Mouse (Mus musculus): ENCODE results near the gene Gm3625.
A peak's percentile ranks its signal among the peaks of the same experiment; 100 is the strongest.
"Not testable (repeated sequence)": the region's sequence is repeated elsewhere in the genome, so short reads cannot be mapped to it uniquely, and the experiment has no call there.

Gm3625 gene

DNA sequence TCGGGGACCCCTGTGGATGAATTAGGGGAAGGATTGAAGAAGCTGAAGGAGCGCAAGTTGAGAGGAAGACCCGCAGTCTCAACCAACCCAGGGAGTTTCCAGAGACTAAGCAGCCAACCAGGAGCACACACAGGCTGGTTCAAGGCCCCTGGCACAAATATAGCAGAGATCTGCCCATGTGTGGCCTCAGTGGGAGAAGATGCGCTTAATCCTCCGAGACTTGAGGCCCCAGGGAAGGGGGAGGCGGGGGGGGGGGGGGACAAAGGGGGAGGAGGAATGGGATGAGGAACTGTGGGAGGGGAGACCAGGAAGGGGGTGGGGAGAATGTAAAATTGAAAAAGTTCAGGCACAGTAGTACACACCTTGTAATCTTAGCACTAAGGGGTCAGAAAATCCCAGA lies 37.3 kb downstream of the Gm3625 start:
- no peak for DNase-seq (ENCODE audit: low spot score in 2 of 2)

DNA sequence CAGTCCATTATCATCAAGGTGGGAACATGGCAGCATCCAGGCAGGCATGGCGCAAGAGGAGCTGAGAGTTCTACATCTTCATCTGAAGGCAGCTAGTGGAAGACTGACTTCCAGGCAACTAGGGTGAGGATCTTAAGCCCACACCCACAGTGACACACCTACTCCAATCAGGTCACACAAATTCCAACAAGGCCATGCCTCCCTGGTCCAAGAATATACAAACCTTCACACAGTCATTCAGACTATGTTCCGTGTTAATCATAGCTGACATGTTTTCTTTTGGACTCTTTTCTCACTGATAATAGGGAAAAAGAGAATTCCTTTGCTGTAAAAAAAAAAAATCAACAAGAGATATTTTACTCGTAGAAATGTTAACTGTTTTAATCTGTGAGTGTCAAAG lies 39.0 kb downstream of the Gm3625 start:
- DNase-seq (ENCODE audit: low spot score in 2 of 2), result not testable (repeated sequence)

DNA sequence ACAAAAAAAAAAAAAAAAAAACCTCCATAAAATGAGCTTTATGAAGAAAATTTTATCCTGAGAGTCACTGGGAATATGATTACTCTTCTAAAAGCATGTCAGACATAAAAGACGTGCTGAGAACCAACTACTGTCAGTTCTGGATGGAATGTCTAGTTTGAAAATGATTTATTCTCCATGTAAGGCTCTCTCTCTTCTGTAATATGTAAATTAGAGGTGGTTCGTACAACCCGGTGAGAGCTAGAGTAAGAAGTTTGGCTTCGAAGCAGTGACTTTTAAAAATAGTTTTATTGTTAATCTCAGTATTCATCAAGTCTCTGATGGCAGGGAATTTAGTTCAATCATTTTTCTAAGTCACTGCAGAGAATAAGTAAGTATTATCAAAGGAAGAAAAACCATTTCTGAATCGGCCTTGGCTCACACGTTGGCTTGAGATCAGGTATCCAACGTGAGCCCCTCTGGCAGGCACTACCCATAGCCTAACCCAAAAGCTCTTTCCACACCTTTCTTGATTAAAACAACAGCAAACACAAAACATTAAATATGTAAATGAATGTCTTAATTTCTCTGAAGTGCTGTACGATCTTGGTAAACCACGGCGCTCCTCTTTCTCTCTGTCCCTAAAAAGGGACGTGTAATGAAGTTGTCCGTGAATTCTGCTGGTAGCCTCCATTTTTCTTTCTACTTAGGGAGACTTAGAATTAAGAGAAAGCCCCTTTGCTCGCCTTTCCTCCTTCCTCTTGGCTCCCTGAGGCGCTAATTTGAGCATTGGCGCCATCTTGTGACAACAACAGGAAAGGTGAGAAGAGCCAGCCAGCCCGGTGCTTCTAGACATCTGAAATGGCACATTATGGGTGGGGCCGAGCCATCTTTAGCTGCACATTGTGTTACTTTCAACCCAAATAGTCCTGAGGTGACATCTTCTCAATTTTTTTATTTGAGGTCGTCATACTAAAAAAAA lies 44.4 kb downstream of the Gm3625 start:
- DNase-seq (ENCODE audit: low spot score in 2 of 2), result peak; percentile 87 to 90

DNA sequence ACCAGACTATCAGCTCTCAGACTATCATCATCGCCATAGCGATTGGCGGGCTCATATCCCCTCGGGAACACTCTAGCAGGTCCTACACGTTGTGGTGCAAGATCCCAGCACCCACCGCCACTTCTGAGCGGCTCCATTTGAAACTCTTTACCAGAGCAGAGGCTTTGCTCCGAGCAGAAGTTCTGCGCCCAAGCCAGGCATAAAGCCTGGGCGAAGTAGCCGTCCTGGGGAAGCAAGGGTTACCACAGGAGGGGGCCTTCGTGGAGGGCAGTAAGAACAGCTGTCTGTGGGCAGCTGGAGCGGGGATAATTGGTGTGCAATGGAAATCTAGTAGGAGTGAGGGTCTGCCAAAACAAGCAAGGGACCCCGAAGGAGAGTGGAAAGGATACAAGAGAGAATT lies 45.2 kb downstream of the Gm3625 start:
- peak in 1 of 2 experiments; percentile 26 for DNase-seq (ENCODE audit: low spot score in 2 of 2)

DNA sequence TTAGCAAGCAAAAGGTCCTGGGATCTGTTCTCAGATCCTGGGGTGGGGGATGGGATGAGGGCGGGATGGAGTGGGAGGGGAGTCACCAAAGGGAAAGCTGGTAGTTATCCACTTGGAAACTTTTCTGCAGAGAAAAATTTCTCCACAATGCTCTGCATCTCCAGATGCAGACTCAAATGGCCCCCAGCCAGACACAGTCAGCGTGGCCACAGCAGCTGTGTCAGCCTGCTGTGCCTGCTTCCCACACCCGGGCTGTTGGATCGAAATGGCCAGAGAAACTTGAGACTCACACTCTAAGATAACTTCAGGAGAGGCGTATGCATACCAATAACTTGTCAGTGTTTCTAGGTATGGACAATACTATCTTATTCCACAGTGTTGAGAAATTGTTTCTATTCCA lies 46.2 kb downstream of the Gm3625 start:
- DNase-seq (ENCODE audit: low spot score in 2 of 2), result no peak

DNA sequence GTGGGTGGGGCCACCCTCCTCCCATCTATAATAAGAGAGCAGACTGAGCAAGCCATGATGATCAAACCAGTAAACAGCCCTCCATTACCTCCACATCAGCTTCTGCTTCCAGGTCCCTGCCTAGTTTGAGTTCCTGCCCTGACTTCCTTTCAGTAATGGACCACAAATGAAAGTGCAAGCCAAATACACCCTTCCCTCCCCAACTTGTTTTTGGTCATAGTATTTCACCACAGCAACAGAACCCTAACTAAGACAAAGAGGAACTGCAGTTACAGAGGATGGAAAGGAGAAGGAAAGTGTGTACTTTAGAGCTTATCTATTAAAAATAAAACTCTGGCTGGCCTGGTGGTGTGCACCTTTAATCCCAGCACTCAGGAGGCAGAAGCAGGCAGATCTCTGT lies 47.3 kb downstream of the Gm3625 start:
- DNase-seq (ENCODE audit: low spot score in 2 of 2), result no peak

DNA sequence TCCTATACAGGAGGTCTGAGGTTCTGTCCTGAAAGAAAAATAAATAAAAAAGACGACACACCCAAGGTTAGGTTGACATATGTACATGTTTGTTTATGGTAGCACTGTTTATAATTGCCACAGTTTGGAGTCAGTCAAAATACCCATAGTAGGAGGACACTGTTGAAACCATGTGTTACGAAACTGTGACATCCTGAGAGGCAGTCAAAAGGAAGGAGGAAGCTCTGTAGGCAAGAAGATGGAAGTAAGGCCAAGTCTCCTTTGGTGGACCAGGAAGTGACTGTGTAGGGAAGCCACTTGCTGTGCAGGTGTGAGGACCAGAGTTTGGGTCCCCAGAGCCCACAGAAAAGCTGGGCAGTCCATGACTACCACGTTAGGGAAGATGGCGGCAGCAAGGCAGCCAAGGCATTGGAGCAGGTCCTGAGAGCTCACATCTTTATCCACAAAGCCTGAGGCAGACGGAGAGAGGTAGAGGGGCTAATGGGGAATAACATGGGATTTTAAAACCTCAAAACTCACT lies 48.3 kb downstream of the Gm3625 start:
- no peak for DNase-seq (ENCODE audit: low spot score in 2 of 2)
